27 mouse cellular contexts compared by ENCODE assay signal in genomic region chr5:86942111-86942510, GRCm38 (mm10). TPM values are rescaled to one million over a fixed set of nuclear protein-coding genes. Genes with fewer than 3 reads are reported as not detected.
A peak's percentile ranks its signal among the peaks of the same experiment; 100 is the strongest.
DNase-seq lines count a peak whose midpoint lies in the region; ATAC-seq and TF ChIP-seq lines count a peak whose summit lies in the region.
"Had no signal": no experiment of that assay in that cellular context is flagged by ENCODE, and none has a peak within 500 bp of the region (broad histone marks: within the 10 kb centered on the region; RNA-seq: fewer than 3 reads in every experiment).

No protein-coding gene starts in this region.

- TF ChIP-seq EP300 in liver, postnatal 0 days (IDR thresholded peaks at IDR 0.05; ENCODE audit: low read depth) = peak; percentile 24; the same call in 1 of the 2 replicates

- H3K9ac ChIP-seq in liver, adult 2 months (ENCODE audit: low read depth, low read length) = no peak overlapping the region
- no peak overlapping the region for H3K9ac ChIP-seq in liver, embryonic 15.5 days
- H3K9ac ChIP-seq in liver, embryonic 11.5 days (ENCODE audit: low read depth, low read length) = no peak overlapping the region
- no peak overlapping the region for H3K9ac ChIP-seq in liver, embryonic 16.5 days (ENCODE audit: low read depth, low read length)
- no peak overlapping the region for H3K9ac ChIP-seq in liver, embryonic 12.5 days
- H3K9ac ChIP-seq in liver, postnatal 0 days (replicated peaks) = no peak overlapping the region

- H3K4me1 ChIP-seq in liver, adult 2 months (ENCODE audit: control insufficient read depth, insufficient read depth, low read length) = peaks cover 17% of the 10 kb centered on the region; the same call in 1 of the 2 replicates
- peaks cover 5% of the 10 kb centered on the region; the same call in 1 of the 2 replicates for H3K4me1 ChIP-seq in liver, embryonic 15.5 days (replicated peaks)
- H3K4me1 ChIP-seq in liver, embryonic 11.5 days (replicated peaks; ENCODE audit: control insufficient read depth, insufficient read depth, low read length) = no peaks in the 10 kb centered on the region
- no peaks in the 10 kb centered on the region; the same call in 1 of the 2 replicates for H3K4me1 ChIP-seq in liver, embryonic 16.5 days (ENCODE audit: control insufficient read depth, low read depth, low read length)
- no peaks in the 10 kb centered on the region for H3K4me1 ChIP-seq in liver, embryonic 12.5 days
- H3K4me1 ChIP-seq in liver, postnatal 0 days (ENCODE audit: insufficient read depth) = peaks cover 4% of the 10 kb centered on the region

- no peak overlapping the region for H3K4me3 ChIP-seq in liver, adult 2 months (ENCODE audit: insufficient read depth, low read depth, low read length)
- H3K4me3 ChIP-seq in liver, embryonic 15.5 days (replicated peaks) = no peak overlapping the region
- no peak overlapping the region for H3K4me3 ChIP-seq in liver, embryonic 11.5 days (ENCODE audit: low read depth, low read length)
- H3K4me3 ChIP-seq in liver, embryonic 16.5 days (ENCODE audit: low read depth, low read length) = no peak overlapping the region
- no peak overlapping the region for H3K4me3 ChIP-seq in liver, embryonic 12.5 days
- no peak overlapping the region for H3K4me3 ChIP-seq in liver, postnatal 0 days (ENCODE audit: low read depth, low read length)

- H3K4me2 ChIP-seq in liver, embryonic 15.5 days = no peak overlapping the region
- no peak overlapping the region for H3K4me2 ChIP-seq in liver, embryonic 11.5 days
- H3K4me2 ChIP-seq in liver, embryonic 16.5 days (ENCODE audit: low read depth, low read length) = no peak overlapping the region
- no peak overlapping the region for H3K4me2 ChIP-seq in liver, embryonic 12.5 days
- H3K4me2 ChIP-seq in liver, postnatal 0 days (ENCODE audit: low read depth, low read length) = no peak overlapping the region

- peak; percentile 96 for DNase-seq in liver, adult 2 months (ENCODE audit: extremely low read depth, low read depth, low spot score)
- no peak for DNase-seq in liver
- no peak for DNase-seq in liver, embryonic 11.5 days (ENCODE audit: low spot score)
- DNase-seq in liver, postnatal 0 days = no peak
- DNase-seq in testis, postnatal 10 days (ENCODE audit: low spot score) = no peak
- DNase-seq: adrenal gland, adult 2 months; adrenal gland, adult 8-10 months; adrenal gland, postnatal 10 days; adrenal gland, postnatal 14 days; adrenal gland, postnatal 25 days; adrenal gland, postnatal 36 days; B cell, adult 2 months; cerebellum, adult 11 months; cerebellum, adult 11-12 months had no signal

- no peaks in the 10 kb centered on the region; the same call in 1 of the 2 replicates for H3K79me2 ChIP-seq in liver, adult 2 months (ENCODE audit: control insufficient read depth, insufficient read depth, low read length)

- 20% methylated on average over 2 of the region's 2 CpGs for WGBS in liver, adult 2 months
- WGBS in liver, embryonic 15.5 days (ENCODE audit: insufficient replicate concordance) = 59% methylated on average over 2 of the region's 2 CpGs
- 71% methylated on average over 2 of the region's 2 CpGs for WGBS in liver, embryonic 11.5 days
- WGBS in liver, embryonic 16.5 days (ENCODE audit: insufficient replicate concordance) = 52% methylated on average over 2 of the region's 2 CpGs
- 59% methylated on average over 2 of the region's 2 CpGs for WGBS in liver, embryonic 12.5 days (ENCODE audit: insufficient replicate concordance)
- 49% methylated on average over 2 of the region's 2 CpGs for WGBS in liver, postnatal 0 days (ENCODE audit: insufficient replicate concordance)

- H3K27ac ChIP-seq in liver, adult 2 months (replicated peaks; ENCODE audit: insufficient read depth, low read depth, low read length) = peak overlapping the region; percentile 76
- no peak overlapping the region for H3K27ac ChIP-seq in liver, embryonic 15.5 days (replicated peaks)
- no peak overlapping the region for H3K27ac ChIP-seq in liver, embryonic 11.5 days (ENCODE audit: low read depth, low read length)
- no peak overlapping the region for H3K27ac ChIP-seq in liver, embryonic 16.5 days (ENCODE audit: low read length)
- no peak overlapping the region for H3K27ac ChIP-seq in liver, embryonic 12.5 days
- no peak overlapping the region for H3K27ac ChIP-seq in liver, postnatal 0 days (ENCODE audit: low read depth)

- no peaks in the 10 kb centered on the region for H3K27me3 ChIP-seq in liver, adult 2 months (ENCODE audit: control insufficient read depth, insufficient read depth, low read length)
- no peaks in the 10 kb centered on the region for H3K27me3 ChIP-seq in liver, embryonic 15.5 days
- H3K27me3 ChIP-seq in liver, embryonic 11.5 days (replicated peaks; ENCODE audit: control insufficient read depth, insufficient read depth, low read length) = no peaks in the 10 kb centered on the region
- H3K27me3 ChIP-seq in liver, embryonic 16.5 days (ENCODE audit: control insufficient read depth, insufficient read depth, low read depth, low read length) = no peaks in the 10 kb centered on the region
- no peaks in the 10 kb centered on the region for H3K27me3 ChIP-seq in liver, embryonic 12.5 days (replicated peaks)
- H3K27me3 ChIP-seq in liver, postnatal 0 days (ENCODE audit: insufficient read depth, low read length) = no peaks in the 10 kb centered on the region
- H3K27me3 ChIP-seq: CH12.LX, Patski had no signal

- H3K9me3 ChIP-seq in liver, embryonic 15.5 days (replicated peaks) = 0 out of 2 replicates have a peak, but pooled peaks cover 3% of the 10 kb centered on the region
- no peaks in the 10 kb centered on the region for H3K9me3 ChIP-seq in liver, embryonic 11.5 days (ENCODE audit: control insufficient read depth, low read length)
- H3K9me3 ChIP-seq in liver, embryonic 16.5 days (replicated peaks; ENCODE audit: control insufficient read depth, low read length) = no peaks in the 10 kb centered on the region
- H3K9me3 ChIP-seq in liver, embryonic 12.5 days (replicated peaks) = no peaks in the 10 kb centered on the region
- no peaks in the 10 kb centered on the region for H3K9me3 ChIP-seq in liver, postnatal 0 days (ENCODE audit: low read length)
- H3K9me3 ChIP-seq: G1E had no signal

- H3K36me3 ChIP-seq in liver, adult 2 months (ENCODE audit: control insufficient read depth, insufficient read depth, low read length) = no peaks in the 10 kb centered on the region
- no peaks in the 10 kb centered on the region for H3K36me3 ChIP-seq in liver, embryonic 15.5 days (replicated peaks)
- no peaks in the 10 kb centered on the region for H3K36me3 ChIP-seq in liver, embryonic 11.5 days (ENCODE audit: control insufficient read depth, insufficient read depth, low read length)
- no peaks in the 10 kb centered on the region for H3K36me3 ChIP-seq in liver, embryonic 16.5 days (ENCODE audit: control insufficient read depth, insufficient read depth)
- no peaks in the 10 kb centered on the region for H3K36me3 ChIP-seq in liver, embryonic 12.5 days
- H3K36me3 ChIP-seq in liver, postnatal 0 days (replicated peaks; ENCODE audit: insufficient read depth, low read length) = no peaks in the 10 kb centered on the region
- H3K36me3 ChIP-seq: G1E had no signal

- TF ChIP-seq POLR2A in liver, adult 2 months (IDR thresholded peaks at IDR 0.05; ENCODE audit: extremely low read depth, insufficient read depth, low read length) = no peak

- no peak for TF ChIP-seq CTCF in liver, adult 2 months (IDR thresholded peaks at IDR 0.05; ENCODE audit: low read depth, low read length)
- TF ChIP-seq CTCF in liver, postnatal 0 days (IDR thresholded peaks at IDR 0.05; ENCODE audit: low read depth) = no peak

- peak; percentile 44; the same call in 1 of the 2 replicates for ATAC-seq in liver, embryonic 15.5 days (ENCODE audit: insufficient read depth)
- no peak for ATAC-seq in liver, embryonic 11.5 days (replicated peaks; ENCODE audit: low FRiP score)
- peak; percentile 64 for ATAC-seq in liver, embryonic 16.5 days (ENCODE audit: low read depth)
- no peak for ATAC-seq in liver, embryonic 12.5 days
- peak; percentile 84 for ATAC-seq in liver, postnatal 0 days
- ATAC-seq: activated CD4-positive, CD25-positive, alpha-beta regulatory T cell, adult 4 months; CD4-positive, CD25-positive, alpha-beta regulatory T cell, adult 4 months; Patski had no signal

RNA-seq across cellular contexts. Expression of gene Ugt2b1, which starts 15.8 kb away (rescaled TPM):
- total RNA-seq in liver, adult 2 months (2014; rRNA removed) = 327 and 562 TPM in 2 replicates
- 81.8 and 100 TPM in 2 replicates for polyA plus RNA-seq in liver, adult 2 months (2012; rRNA removed)
- 0.47 and 0.92 TPM in 2 replicates for polyA plus RNA-seq in liver, embryonic 15.5 days (2015; fragmentation: Nextera tagmentation; extraction: Ambion mirVana)
- polyA plus RNA-seq in liver, embryonic 11.5 days (2014; fragmentation: Nextera tagmentation; extraction: Ambion mirVana) = 0.12 TPM in 1 of 2 replicates, not detected in the other
- 1.0 and 1.3 TPM in 2 replicates for polyA plus RNA-seq in liver, embryonic 16.5 days (2015; fragmentation: Nextera tagmentation; extraction: Ambion mirVana)
- 0.05 TPM in 1 of 2 replicates, not detected in the other for polyA plus RNA-seq in liver, embryonic 12.5 days (2016; fragmentation: Nextera tagmentation; extraction: Ambion mirVana)
- polyA plus RNA-seq in liver, postnatal 0 days (2015; fragmentation: Nextera tagmentation; extraction: Ambion mirVana) = 8.6 and 12.0 TPM in 2 replicates
- total RNA-seq: adrenal gland, adult 18-20 months; adrenal gland, postnatal 25 days; CH12.LX; ES-E14; MEL had no signal
- polyA plus RNA-seq: activated CD4-positive, CD25-positive, alpha-beta regulatory T cell, adult 4 months; adrenal gland, adult 2 months; brain, embryonic 14.5 days; C2C12; CD4-positive, CD25-positive, alpha-beta regulatory T cell, adult 4 months; G1E; Patski had no signal

RNA-seq across cellular contexts. Expression of gene Ugt2b34, which starts 35.4 kb away (rescaled TPM):
- 513 and 673 TPM in 2 replicates for total RNA-seq in liver, adult 2 months (2014; rRNA removed)
- polyA plus RNA-seq in liver, adult 2 months (2012; rRNA removed) = 112 and 117 TPM in 2 replicates
- polyA plus RNA-seq in liver, embryonic 15.5 days (2015; fragmentation: Nextera tagmentation; extraction: Ambion mirVana) = 62.4 and 67.0 TPM in 2 replicates
- polyA plus RNA-seq in liver, embryonic 11.5 days (2014; fragmentation: Nextera tagmentation; extraction: Ambion mirVana) = 20.1 and 21.9 TPM in 2 replicates
- polyA plus RNA-seq in liver, embryonic 16.5 days (2015; fragmentation: Nextera tagmentation; extraction: Ambion mirVana) = 74.2 and 74.6 TPM in 2 replicates
- 29.4 and 32.1 TPM in 2 replicates for polyA plus RNA-seq in liver, embryonic 12.5 days (2016; fragmentation: Nextera tagmentation; extraction: Ambion mirVana)
- 102 and 108 TPM in 2 replicates for polyA plus RNA-seq in liver, postnatal 0 days (2015; fragmentation: Nextera tagmentation; extraction: Ambion mirVana)
- total RNA-seq: adrenal gland, adult 8-10 months; adrenal gland, postnatal 25 days; CH12.LX; MEL had no signal
- polyA plus RNA-seq: activated CD4-positive, CD25-positive, alpha-beta regulatory T cell, adult 4 months; adrenal gland, adult 2 months; C2C12; CD4-positive, CD25-positive, alpha-beta regulatory T cell, adult 4 months; G1E had no signal

RNA-seq across cellular contexts. Expression of gene Ugt2b35, which starts 58.5 kb away (rescaled TPM):
- 107 and 127 TPM in 2 replicates for total RNA-seq in liver, adult 2 months (2014; rRNA removed)
- 20.8 and 26.0 TPM in 2 replicates for polyA plus RNA-seq in liver, adult 2 months (2012; rRNA removed)
- 1.3 and 1.8 TPM in 2 replicates for polyA plus RNA-seq in liver, embryonic 15.5 days (2015; fragmentation: Nextera tagmentation; extraction: Ambion mirVana)
- polyA plus RNA-seq in liver, embryonic 11.5 days (2014; fragmentation: Nextera tagmentation; extraction: Ambion mirVana) = 0.30 and 0.38 TPM in 2 replicates
- polyA plus RNA-seq in liver, embryonic 16.5 days (2015; fragmentation: Nextera tagmentation; extraction: Ambion mirVana) = 1.1 and 1.3 TPM in 2 replicates
- polyA plus RNA-seq in liver, embryonic 12.5 days (2016; fragmentation: Nextera tagmentation; extraction: Ambion mirVana) = 0.32 and 0.51 TPM in 2 replicates
- polyA plus RNA-seq in liver, postnatal 0 days (2015; fragmentation: Nextera tagmentation; extraction: Ambion mirVana) = 3.7 and 4.4 TPM in 2 replicates
- total RNA-seq: adrenal gland, postnatal 25 days; adrenal gland, postnatal 36 days; CH12.LX; MEL had no signal
- polyA plus RNA-seq: activated CD4-positive, CD25-positive, alpha-beta regulatory T cell, adult 4 months; adrenal gland, adult 2 months; brain, embryonic 14.5 days; C2C12; CD4-positive, CD25-positive, alpha-beta regulatory T cell, adult 4 months; G1E; Patski had no signal

Comparison
In these comparisons a context has a peak if more than half of its experiments do, and no peak if none do; other contexts are left out.
1. ATAC-seq: peak in liver, embryonic 15.5 days (single experiment), liver, embryonic 16.5 days (single experiment) and liver, postnatal 0 days (single experiment); none in liver, embryonic 11.5 days (single experiment) and liver, embryonic 12.5 days (single experiment).